Mouse (Mus musculus): Measurements from ENCODE around the gene Olig2. TPM values are rescaled to one million over a fixed set of nuclear protein-coding genes. Genes with fewer than 3 reads are reported as not detected.
A peak's percentile ranks its signal among the peaks of the same experiment; 100 is the strongest.

Gene Olig2
- polyA plus RNA-seq, 1 experiment: 0.12 TPM

DNA sequence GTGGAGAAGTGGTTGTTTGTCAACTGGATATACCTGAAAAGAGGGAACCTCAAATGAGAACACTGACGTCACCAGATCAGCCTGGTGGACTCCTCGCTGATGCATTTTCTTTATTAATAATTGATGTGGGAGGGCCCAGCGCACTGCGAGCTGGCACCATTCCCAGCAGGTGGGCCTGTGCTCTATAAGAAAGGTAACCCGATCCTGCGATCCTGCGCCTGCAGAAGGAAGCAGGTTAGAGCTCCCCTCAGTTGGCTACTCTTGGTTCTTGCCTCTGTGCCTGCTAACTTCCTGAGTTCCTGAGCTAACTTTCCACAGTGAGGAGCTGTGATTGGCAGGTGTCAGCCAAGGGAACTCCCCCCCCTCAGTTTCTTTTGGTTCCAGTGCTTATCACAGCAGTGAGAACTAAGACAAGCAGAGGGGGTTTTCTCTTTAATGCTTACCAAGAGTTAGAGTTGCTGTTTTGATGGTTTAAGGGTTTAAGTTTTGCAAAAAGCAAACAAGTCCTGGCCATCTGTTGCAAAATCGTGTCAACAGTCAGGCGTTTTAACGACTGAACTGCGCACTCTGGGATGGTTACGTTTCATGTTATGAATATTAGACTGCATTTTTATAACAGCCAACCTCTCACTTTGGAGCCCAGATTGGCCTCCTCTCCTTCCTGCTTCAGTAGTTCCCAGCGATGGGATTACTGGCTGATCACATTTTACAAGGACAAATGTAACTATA lies 43.6 kb downstream of the Olig2 start:
- no peak for DNase-seq
- TF ChIP-seq CTCF (IDR thresholded peaks at IDR 0.05; ENCODE audit: borderline replicate concordance, control insufficient read depth, extremely low read depth, insufficient read depth, low read length, poor library complexity): no peak
- no peak for TF ChIP-seq POLR2A (IDR thresholded peaks at IDR 0.05; ENCODE audit: control insufficient read depth, extremely low read depth, insufficient read depth, low read length, poor library complexity)
- Histone ChIP-seq H3K36me3 (ENCODE audit: control insufficient read depth, insufficient read depth, low read length) (no peaks in the 10 kb centered on the region), H3K27ac (ENCODE audit: control insufficient read depth, insufficient read depth, low read length) (no peak overlapping the region), H3K4me1 (replicated peaks; ENCODE audit: control insufficient read depth, insufficient read depth, low read length) (no peaks in the 10 kb centered on the region), H3K27me3 (ENCODE audit: control insufficient read depth, insufficient read depth, low read length) (peaks cover 12% of the 10 kb centered on the region), H3K4me3 (ENCODE audit: control insufficient read depth, insufficient read depth, low read length) (no peak overlapping the region)
- WGBS: 13% methylated on average over 13 of the region's 13 CpGs

GRCm38 (mm10) chr16:91269468-91270211 lies 44.4 kb downstream of the Olig2 start, which contains the start of gene Olig1:
Gene Olig1, plus strand, starts transcription at chr16:91269772.
- 2% methylated on average over 64 of the region's 64 CpGs for WGBS
- no peak within 1 kb of the TSS for H3K4me3 ChIP-seq (ENCODE audit: control insufficient read depth, insufficient read depth, low read length)
- DNase-seq: peak; percentile 3

DNA sequence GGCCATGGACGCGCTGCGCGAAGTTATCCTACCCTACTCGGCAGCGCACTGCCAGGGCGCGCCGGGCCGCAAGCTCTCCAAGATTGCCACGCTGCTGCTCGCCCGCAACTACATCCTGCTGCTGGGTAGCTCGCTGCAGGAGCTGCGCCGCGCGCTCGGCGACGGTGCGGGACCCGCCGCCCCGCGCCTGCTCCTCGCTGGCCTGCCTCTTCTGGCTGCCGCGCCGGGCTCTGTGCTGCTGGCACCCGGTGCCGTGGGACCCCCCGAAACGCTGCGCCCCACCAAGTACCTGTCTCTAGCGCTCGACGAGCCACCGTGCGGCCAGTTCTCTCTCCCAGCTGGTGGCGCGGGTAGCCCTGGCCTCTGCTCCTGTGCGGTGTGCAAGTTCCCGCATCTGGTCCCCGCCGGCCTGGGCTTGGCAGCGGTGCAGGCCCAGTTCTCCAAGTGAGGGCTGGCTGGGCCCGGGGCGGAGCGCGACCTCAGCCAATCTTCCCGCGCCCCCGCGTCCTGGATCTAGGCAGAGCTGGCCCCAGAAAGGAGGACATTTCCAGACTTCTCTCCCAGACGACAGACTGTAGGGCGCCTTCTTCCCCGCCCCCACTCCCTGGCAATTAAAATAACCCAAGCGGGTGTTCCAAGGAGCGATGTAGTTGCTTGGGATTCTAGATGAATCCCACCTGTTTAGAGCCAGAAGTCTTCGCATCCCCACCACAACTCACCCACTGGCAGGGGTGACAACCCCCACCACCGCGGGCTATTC lies 45.1 kb downstream of the Olig2 start:
- H3K4me1 ChIP-seq (replicated peaks; ENCODE audit: control insufficient read depth, insufficient read depth, low read length): no peaks in the 10 kb centered on the region
- peaks cover 12% of the 10 kb centered on the region for H3K27me3 ChIP-seq (ENCODE audit: control insufficient read depth, insufficient read depth, low read length)
- DNase-seq: no peak
- TF ChIP-seq POLR2A (IDR thresholded peaks at IDR 0.05; ENCODE audit: control insufficient read depth, extremely low read depth, insufficient read depth, low read length, poor library complexity) (no peak), CTCF (IDR thresholded peaks at IDR 0.05; ENCODE audit: borderline replicate concordance, control insufficient read depth, extremely low read depth, insufficient read depth, low read length, poor library complexity) (no peak)
- H3K27ac ChIP-seq (ENCODE audit: control insufficient read depth, insufficient read depth, low read length): no peak overlapping the region
- no peaks in the 10 kb centered on the region for H3K36me3 ChIP-seq (ENCODE audit: control insufficient read depth, insufficient read depth, low read length)
- H3K4me3 ChIP-seq (ENCODE audit: control insufficient read depth, insufficient read depth, low read length): no peak overlapping the region
- 4% methylated on average over 63 of the region's 63 CpGs for WGBS

More at GRCm38 (mm10) chr16:91269468-91270211, 44.4 kb downstream of the Olig2 start, which contains the start of gene Olig1:
- H3K27ac ChIP-seq (ENCODE audit: control insufficient read depth, insufficient read depth, low read length): no peak within 1 kb of the TSS
- H3K4me1 ChIP-seq (replicated peaks; ENCODE audit: control insufficient read depth, insufficient read depth, low read length): no peaks in the 10 kb centered on the region
- peaks cover 12% of the 10 kb centered on the region for H3K27me3 ChIP-seq (ENCODE audit: control insufficient read depth, insufficient read depth, low read length)
- TF ChIP-seq POLR2A (IDR thresholded peaks at IDR 0.05; ENCODE audit: control insufficient read depth, extremely low read depth, insufficient read depth, low read length, poor library complexity) (no peak), CTCF (IDR thresholded peaks at IDR 0.05; ENCODE audit: borderline replicate concordance, control insufficient read depth, extremely low read depth, insufficient read depth, low read length, poor library complexity) (no peak)
- H3K36me3 ChIP-seq (ENCODE audit: control insufficient read depth, insufficient read depth, low read length): no peaks in the 10 kb centered on the region

DNA sequence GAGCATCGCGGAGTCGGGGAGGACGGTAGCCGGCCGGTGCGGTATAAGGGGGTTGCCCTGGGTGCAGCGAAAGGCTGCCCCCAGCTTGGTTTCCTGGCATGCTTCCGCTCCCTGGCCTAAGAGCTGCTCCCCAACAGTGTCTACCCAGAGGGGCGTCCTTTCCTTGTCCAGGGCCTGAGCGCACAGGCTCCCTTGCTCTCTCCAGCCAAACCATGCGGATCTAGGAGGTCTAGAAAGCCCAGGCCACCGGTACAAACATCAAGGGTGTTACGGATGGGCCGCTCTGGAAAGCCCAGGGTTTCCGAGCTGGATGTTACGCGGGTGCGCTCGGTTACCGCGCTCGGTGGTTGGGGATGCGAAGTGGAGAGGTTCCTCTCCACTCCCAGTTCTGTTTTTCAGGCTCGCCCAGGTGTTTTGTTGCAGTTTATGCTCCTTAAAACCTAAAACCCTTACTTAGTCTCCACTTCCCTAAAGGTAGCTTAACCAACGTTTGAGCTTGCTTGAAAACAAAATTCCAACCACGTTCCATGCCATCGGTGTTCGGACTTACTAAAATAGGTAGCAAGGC lies 45.8 kb downstream of the Olig2 start:
- H3K4me1 ChIP-seq (replicated peaks; ENCODE audit: control insufficient read depth, insufficient read depth, low read length): no peaks in the 10 kb centered on the region
- peaks cover 12% of the 10 kb centered on the region for H3K27me3 ChIP-seq (ENCODE audit: control insufficient read depth, insufficient read depth, low read length)
- no peak overlapping the region for H3K27ac ChIP-seq (ENCODE audit: control insufficient read depth, insufficient read depth, low read length)
- WGBS: 7% methylated on average over 29 of the region's 29 CpGs
- no peak overlapping the region for H3K4me3 ChIP-seq (ENCODE audit: control insufficient read depth, insufficient read depth, low read length)
- no peak for DNase-seq
- TF ChIP-seq POLR2A (IDR thresholded peaks at IDR 0.05; ENCODE audit: control insufficient read depth, extremely low read depth, insufficient read depth, low read length, poor library complexity) (no peak), CTCF (IDR thresholded peaks at IDR 0.05; ENCODE audit: borderline replicate concordance, control insufficient read depth, extremely low read depth, insufficient read depth, low read length, poor library complexity) (no peak)
- H3K36me3 ChIP-seq (ENCODE audit: control insufficient read depth, insufficient read depth, low read length): no peaks in the 10 kb centered on the region

- H3K27me3 ChIP-seq (ENCODE audit: control insufficient read depth, insufficient read depth, low read length): peaks cover 12% of the 10 kb centered on the region
- WGBS: 5% methylated on average over 20 of the region's 20 CpGs
These were observed 46.4 kb downstream of the Olig2 start for GRCm38 (mm10) chr16:91271634-91272033.

More at GRCm38 (mm10) chr16:91271634-91272033, 46.4 kb downstream of the Olig2 start:
- TF ChIP-seq CTCF (IDR thresholded peaks at IDR 0.05; ENCODE audit: borderline replicate concordance, control insufficient read depth, extremely low read depth, insufficient read depth, low read length, poor library complexity) (no peak), POLR2A (IDR thresholded peaks at IDR 0.05; ENCODE audit: control insufficient read depth, extremely low read depth, insufficient read depth, low read length, poor library complexity) (no peak)
- no peaks in the 10 kb centered on the region for H3K4me1 ChIP-seq (replicated peaks; ENCODE audit: control insufficient read depth, insufficient read depth, low read length)
- H3K4me3 ChIP-seq (ENCODE audit: control insufficient read depth, insufficient read depth, low read length): no peak overlapping the region
- H3K36me3 ChIP-seq (ENCODE audit: control insufficient read depth, insufficient read depth, low read length): no peaks in the 10 kb centered on the region
- H3K27ac ChIP-seq (ENCODE audit: control insufficient read depth, insufficient read depth, low read length): no peak overlapping the region
- no peak for DNase-seq

Other genes with a start within 250 kb of the Olig2 start
- gene Synj1, start 214.1 kb upstream of the Olig2 start, polyA plus RNA-seq (2012; rRNA removed): 51.6 and 66.8 TPM in 2 replicates
- gene Paxbp1, start 180.9 kb upstream of the Olig2 start, polyA plus RNA-seq (2012; rRNA removed): 30.6 and 32.9 TPM in 2 replicates
- 0.33 and 1.1 TPM in 2 replicates for gene 4932438H23Rik, start 130.3 kb upstream of the Olig2 start, polyA plus RNA-seq (2012; rRNA removed)
- gene Olig1, start 44.3 kb downstream of the Olig2 start, polyA plus RNA-seq (2012; rRNA removed): 0.51 and 0.66 TPM in 2 replicates
- gene Ifnar2, start 147.3 kb downstream of the Olig2 start, polyA plus RNA-seq (2012; rRNA removed): 57.0 and 69.9 TPM in 2 replicates
- not detected in 2 replicates for gene Gm21970, start 166.3 kb downstream of the Olig2 start, polyA plus RNA-seq (2012; rRNA removed)
- gene Il10rb, start 180.7 kb downstream of the Olig2 start, polyA plus RNA-seq (2012; rRNA removed): 28.5 and 35.6 TPM in 2 replicates